Mouse (Mus musculus): ENCODE results near the gene Srr.

DNA sequence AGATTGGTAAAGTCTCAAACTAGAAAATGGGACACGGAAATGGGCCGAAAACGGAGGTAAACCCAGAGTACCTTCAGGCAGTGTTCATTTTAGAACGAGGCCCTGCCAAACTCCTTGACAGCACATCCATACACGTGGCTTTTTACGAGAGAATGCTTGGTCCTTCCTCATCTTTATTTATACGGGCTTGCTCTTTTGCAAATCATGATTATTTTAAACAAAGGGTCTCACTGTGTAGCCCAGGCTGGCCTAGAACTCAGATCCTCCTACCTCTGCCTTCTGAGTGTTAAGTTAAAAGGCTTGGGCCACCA is 27.3 kb downstream of the Srr start:
- no peak for TF ChIP-seq MYOD1 (IDR thresholded peaks at IDR 0.05; ENCODE audit: control insufficient read depth in 1 of 3, insufficient read length in 2 of 3, low read depth in 2 of 3)
- no peak for TF ChIP-seq REST (IDR thresholded peaks at IDR 0.05; ENCODE audit: insufficient read depth, insufficient read length)
- no peak for TF ChIP-seq POLR2A (IDR thresholded peaks at IDR 0.05; ENCODE audit: insufficient read length, low read depth)
- TF ChIP-seq POLR2AphosphoS2 (IDR thresholded peaks at IDR 0.05; ENCODE audit: insufficient read length, low read depth), result no peak
- no peak for TF ChIP-seq USF1 (IDR thresholded peaks at IDR 0.05; ENCODE audit: low read depth)
- TF ChIP-seq E2F4 (IDR thresholded peaks at IDR 0.05; ENCODE audit: insufficient read depth), result no peak
